In the genomic region with DNA sequence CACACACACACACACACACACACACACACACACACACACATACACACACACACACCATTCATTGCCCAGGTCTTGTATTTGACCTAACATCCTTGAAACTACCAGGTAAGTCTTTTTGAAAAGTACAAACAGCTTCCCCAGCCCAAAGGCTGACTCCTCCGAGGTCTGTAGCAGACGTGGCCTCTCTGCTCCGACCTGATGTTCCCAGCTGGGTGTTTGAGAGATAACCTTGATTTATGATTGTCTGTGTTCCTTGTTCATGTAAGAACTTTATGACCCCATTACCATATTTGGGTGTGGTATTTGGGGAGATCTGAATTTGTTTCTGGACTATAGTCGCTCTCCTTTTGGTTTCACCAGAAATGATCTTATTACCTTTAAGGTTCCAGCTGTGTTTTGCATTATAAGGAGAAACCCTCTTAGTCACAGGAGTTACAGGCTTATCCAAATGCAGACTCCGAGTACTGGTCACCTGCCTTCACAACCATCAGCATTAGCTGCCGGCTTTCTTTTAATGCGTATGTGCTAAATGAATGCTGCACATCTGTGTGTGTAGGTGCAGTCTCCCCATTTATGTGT, we compare ENCODE assay signal across 14 mouse cellular contexts. TPM values are rescaled to one million over a fixed set of nuclear protein-coding genes. Genes with fewer than 3 reads are reported as not detected.
A peak's percentile ranks its signal among the peaks of the same experiment; 100 is the strongest.
DNase-seq lines count a peak whose midpoint lies in the region; ATAC-seq and TF ChIP-seq lines count a peak whose summit lies in the region.
"Had no signal": no experiment of that assay in that cellular context is flagged by ENCODE, and none has a peak within 500 bp of the region (broad histone marks: within the 10 kb centered on the region; RNA-seq: fewer than 3 reads in every experiment).

No protein-coding gene starts in this region.

- no peak overlapping the region for H3K9ac ChIP-seq in heart, embryonic 14.5 days (ENCODE audit: low read length)
- H3K9ac ChIP-seq in liver, embryonic 12.5 days = no peak overlapping the region
- no peak overlapping the region for H3K9ac ChIP-seq in liver, embryonic 11.5 days (ENCODE audit: low read depth, low read length)
- H3K9ac ChIP-seq in intestine, embryonic 16.5 days (ENCODE audit: low read depth, low read length) = no peak overlapping the region

- ATAC-seq in heart, embryonic 14.5 days (ENCODE audit: insufficient number of reproducible peaks, insufficient read depth, low FRiP score, low read depth) = no peak
- ATAC-seq in liver, embryonic 12.5 days = no peak
- no peak for ATAC-seq in liver, embryonic 11.5 days (replicated peaks; ENCODE audit: low FRiP score)
- ATAC-seq in intestine, embryonic 16.5 days = no peak
- ATAC-seq in erythroblast, adult 5-6 weeks (replicated peaks; ENCODE audit: low FRiP score, poor library complexity, severe bottlenecking) = no peak

- H3K27ac ChIP-seq in heart, embryonic 14.5 days (replicated peaks in 1 of 2; ENCODE audit: control insufficient read depth in 1 of 2, insufficient read depth in 1 of 2, low read depth in 2 of 2, low read length in 2 of 2) = peak overlapping the region in 1 of 2 experiments; percentile 68; a peak in 1 of 4 replicates
- no peak overlapping the region; the same call in 1 of the 2 replicates for H3K27ac ChIP-seq in liver, embryonic 12.5 days
- H3K27ac ChIP-seq in liver, embryonic 11.5 days (ENCODE audit: low read depth, low read length) = no peak overlapping the region; the same call in 1 of the 2 replicates
- H3K27ac ChIP-seq in intestine, embryonic 16.5 days (ENCODE audit: low read length) = peak overlapping the region; percentile 86

- H3K9me3 ChIP-seq in heart, embryonic 14.5 days (ENCODE audit: control insufficient read depth, low read length) = no peaks in the 10 kb centered on the region
- no peaks in the 10 kb centered on the region for H3K9me3 ChIP-seq in liver, embryonic 12.5 days (replicated peaks)
- H3K9me3 ChIP-seq in liver, embryonic 11.5 days (ENCODE audit: control insufficient read depth, low read length) = no peaks in the 10 kb centered on the region
- H3K9me3 ChIP-seq in E14TG2a.4 (ENCODE audit: low read length) = no peaks in the 10 kb centered on the region
- H3K9me3 ChIP-seq in intestine, embryonic 16.5 days (ENCODE audit: control insufficient read depth, low read length) = no peaks in the 10 kb centered on the region
- H3K9me3 ChIP-seq: embryonic facial prominence, embryonic 12.5 days; heart, embryonic 12.5 days; hindbrain, embryonic 12.5 days; limb, embryonic 13.5 days had no signal

- H3K4me3 ChIP-seq in heart, embryonic 14.5 days (ENCODE audit: control insufficient read depth in 1 of 2, insufficient read depth in 1 of 2, low read depth in 1 of 2, low read length in 2 of 2) = no peak overlapping the region
- no peak overlapping the region for H3K4me3 ChIP-seq in liver, embryonic 12.5 days
- no peak overlapping the region for H3K4me3 ChIP-seq in liver, embryonic 11.5 days (ENCODE audit: low read depth, low read length)
- peak overlapping the region; percentile 99; the same call in 1 of the 2 replicates for H3K4me3 ChIP-seq in E14TG2a.4 (replicated peaks; ENCODE audit: low read length)
- H3K4me3 ChIP-seq in intestine, embryonic 16.5 days (ENCODE audit: low read length) = no peak overlapping the region

- peaks cover 23% of the 10 kb centered on the region for H3K36me3 ChIP-seq in heart, embryonic 14.5 days (ENCODE audit: control insufficient read depth, insufficient read depth, low read length)
- H3K36me3 ChIP-seq in liver, embryonic 12.5 days = peaks cover 24% of the 10 kb centered on the region
- H3K36me3 ChIP-seq in liver, embryonic 11.5 days (ENCODE audit: control insufficient read depth, insufficient read depth, low read length) = peaks cover 17% of the 10 kb centered on the region
- H3K36me3 ChIP-seq in E14TG2a.4 (ENCODE audit: insufficient read depth, low read length) = peaks cover 28% of the 10 kb centered on the region
- H3K36me3 ChIP-seq in intestine, embryonic 16.5 days (ENCODE audit: control insufficient read depth, insufficient read depth, low read length) = peaks cover 12% of the 10 kb centered on the region

- WGBS in heart, embryonic 14.5 days = 78% methylated on average over 7 of the region's 7 CpGs
- 69% methylated on average over 7 of the region's 7 CpGs for WGBS in liver, embryonic 12.5 days (ENCODE audit: insufficient replicate concordance)
- 75% methylated on average over 7 of the region's 7 CpGs for WGBS in liver, embryonic 11.5 days
- WGBS in intestine, embryonic 16.5 days = 54% methylated on average over 7 of the region's 7 CpGs

- peaks cover 4 to 25% of the 10 kb centered on the region in 2 experiments; a peak in 3 of 4 replicates for H3K4me1 ChIP-seq in heart, embryonic 14.5 days (ENCODE audit: control insufficient read depth in 2 of 2, insufficient read depth in 2 of 2, low read length in 2 of 2)
- peaks cover 73% of the 10 kb centered on the region for H3K4me1 ChIP-seq in liver, embryonic 12.5 days
- peaks cover 30% of the 10 kb centered on the region for H3K4me1 ChIP-seq in liver, embryonic 11.5 days (replicated peaks; ENCODE audit: control insufficient read depth, insufficient read depth, low read length)
- peaks cover 75% of the 10 kb centered on the region for H3K4me1 ChIP-seq in E14TG2a.4 (replicated peaks; ENCODE audit: low read depth, low read length)
- peaks cover 28% of the 10 kb centered on the region for H3K4me1 ChIP-seq in intestine, embryonic 16.5 days (ENCODE audit: control insufficient read depth, insufficient read depth, low read length)

- DNase-seq in heart, postnatal 4 days = no peak
- no peak for DNase-seq in liver, embryonic 11.5 days (ENCODE audit: low spot score)
- no peak for DNase-seq in urinary bladder, adult 2 months (ENCODE audit: low spot score)
- DNase-seq: gastrocnemius, postnatal 36 days; right cerebral cortex, postnatal 14 days had no signal

- H3K4me2 ChIP-seq in heart, embryonic 14.5 days (ENCODE audit: low read length) = 0 out of 2 replicates have a peak overlapping the region, but pooled peaks have one; percentile 35
- peak overlapping the region; percentile 94; the same call in 1 of the 2 replicates for H3K4me2 ChIP-seq in liver, embryonic 12.5 days
- H3K4me2 ChIP-seq in liver, embryonic 11.5 days = no peak overlapping the region
- H3K4me2 ChIP-seq in intestine, embryonic 16.5 days (ENCODE audit: low read depth, low read length) = no peak overlapping the region

- TF ChIP-seq CTCF in E14TG2a.4 (conservative IDR thresholded peaks at IDR 0.05; ENCODE audit: low read length) = no peak

- no peaks in the 10 kb centered on the region for H3K27me3 ChIP-seq in heart, embryonic 14.5 days (ENCODE audit: control insufficient read depth, insufficient read depth, low read length)
- H3K27me3 ChIP-seq in liver, embryonic 12.5 days (replicated peaks) = no peaks in the 10 kb centered on the region
- H3K27me3 ChIP-seq in liver, embryonic 11.5 days (replicated peaks; ENCODE audit: control insufficient read depth, insufficient read depth, low read length) = no peaks in the 10 kb centered on the region
- H3K27me3 ChIP-seq in E14TG2a.4 (ENCODE audit: insufficient read depth, low read length) = no peaks in the 10 kb centered on the region
- H3K27me3 ChIP-seq in intestine, embryonic 16.5 days (replicated peaks; ENCODE audit: control insufficient read depth, insufficient read depth, low read length) = no peaks in the 10 kb centered on the region
- H3K27me3 ChIP-seq: embryonic facial prominence, embryonic 12.5 days; heart, embryonic 12.5 days; hindbrain, embryonic 12.5 days; limb, embryonic 13.5 days had no signal

RNA-seq across cellular contexts. Expression of gene Ppp1r35, which starts 1.3 kb away (rescaled TPM):
- polyA plus RNA-seq in heart, embryonic 14.5 days (2014; fragmentation: Nextera tagmentation; extraction: Ambion mirVana) = 29.8 and 36.7 TPM in 2 replicates
- total RNA-seq in heart, postnatal 4 days (2021) = 10 to 100 TPM; 16.5 to 17.1 TPM
- 38.6 and 39.2 TPM in 2 replicates for polyA plus RNA-seq in liver, embryonic 12.5 days (2016; fragmentation: Nextera tagmentation; extraction: Ambion mirVana)
- 49.4 and 55.0 TPM in 2 replicates for polyA plus RNA-seq in liver, embryonic 11.5 days (2014; fragmentation: Nextera tagmentation; extraction: Ambion mirVana)
- polyA plus RNA-seq in intestine, embryonic 16.5 days (2015; fragmentation: Nextera tagmentation; extraction: Ambion mirVana) = 19.3 and 19.8 TPM in 2 replicates
- 6.5 and 24.2 TPM in 2 replicates for total RNA-seq in erythroblast, adult 5-6 weeks (2015; ENCODE audit: low replicate concordance)
- total RNA-seq in erythroblast, adult 5-6 weeks (2017; ENCODE audit: low replicate concordance) = 6.4 and 12.0 TPM in 2 replicates
- polyA plus RNA-seq in urinary bladder, adult 2 months (2012; rRNA removed) = 20.1 and 26.6 TPM in 2 replicates

RNA-seq across cellular contexts. Expression of gene Mepce, which starts 10.1 kb away (rescaled TPM):
- polyA plus RNA-seq in heart, embryonic 14.5 days (2014; fragmentation: Nextera tagmentation; extraction: Ambion mirVana) = 7.9 and 9.2 TPM in 2 replicates
- total RNA-seq in heart, postnatal 4 days (2021) = 10 to 100 TPM; 29.0 to 40.3 TPM
- polyA plus RNA-seq in liver, embryonic 12.5 days (2016; fragmentation: Nextera tagmentation; extraction: Ambion mirVana) = 9.0 and 9.2 TPM in 2 replicates
- 9.3 and 11.1 TPM in 2 replicates for polyA plus RNA-seq in liver, embryonic 11.5 days (2014; fragmentation: Nextera tagmentation; extraction: Ambion mirVana)
- polyA plus RNA-seq in intestine, embryonic 16.5 days (2015; fragmentation: Nextera tagmentation; extraction: Ambion mirVana) = 7.1 and 7.4 TPM in 2 replicates
- 7.7 and 11.7 TPM in 2 replicates for total RNA-seq in erythroblast, adult 5-6 weeks (2015; ENCODE audit: low replicate concordance)
- total RNA-seq in erythroblast, adult 5-6 weeks (2017; ENCODE audit: low replicate concordance) = 4.8 and 14.4 TPM in 2 replicates
- 33.9 and 39.3 TPM in 2 replicates for polyA plus RNA-seq in urinary bladder, adult 2 months (2012; rRNA removed)

RNA-seq across cellular contexts. Expression of gene Zcwpw1, which starts 10.2 kb away (rescaled TPM):
- 7.3 and 7.6 TPM in 2 replicates for polyA plus RNA-seq in heart, embryonic 14.5 days (2014; fragmentation: Nextera tagmentation; extraction: Ambion mirVana)
- 1 to 10 TPM; 2.4 to 3.2 TPM for total RNA-seq in heart, postnatal 4 days (2021)
- polyA plus RNA-seq in liver, embryonic 12.5 days (2016; fragmentation: Nextera tagmentation; extraction: Ambion mirVana) = 6.9 and 7.5 TPM in 2 replicates
- 10.2 and 13.1 TPM in 2 replicates for polyA plus RNA-seq in liver, embryonic 11.5 days (2014; fragmentation: Nextera tagmentation; extraction: Ambion mirVana)
- polyA plus RNA-seq in intestine, embryonic 16.5 days (2015; fragmentation: Nextera tagmentation; extraction: Ambion mirVana) = 11.0 and 11.8 TPM in 2 replicates
- 1.7 and 9.2 TPM in 2 replicates for total RNA-seq in erythroblast, adult 5-6 weeks (2015; ENCODE audit: low replicate concordance)
- 5.5 and 6.1 TPM in 2 replicates for total RNA-seq in erythroblast, adult 5-6 weeks (2017; ENCODE audit: low replicate concordance)
- 3.3 and 5.0 TPM in 2 replicates for polyA plus RNA-seq in urinary bladder, adult 2 months (2012; rRNA removed)

RNA-seq across cellular contexts. Expression of gene Tsc22d4, which starts 31.8 kb away (rescaled TPM):
- polyA plus RNA-seq in heart, embryonic 14.5 days (2014; fragmentation: Nextera tagmentation; extraction: Ambion mirVana) = 144 and 147 TPM in 2 replicates
- 100 to 1,000 TPM; 230 to 231 TPM for total RNA-seq in heart, postnatal 4 days (2021)
- 96.0 and 99.2 TPM in 2 replicates for polyA plus RNA-seq in liver, embryonic 12.5 days (2016; fragmentation: Nextera tagmentation; extraction: Ambion mirVana)
- polyA plus RNA-seq in liver, embryonic 11.5 days (2014; fragmentation: Nextera tagmentation; extraction: Ambion mirVana) = 129 and 134 TPM in 2 replicates
- polyA plus RNA-seq in intestine, embryonic 16.5 days (2015; fragmentation: Nextera tagmentation; extraction: Ambion mirVana) = 116 and 122 TPM in 2 replicates
- total RNA-seq in erythroblast, adult 5-6 weeks (2015; ENCODE audit: low replicate concordance) = 24.5 and 44.6 TPM in 2 replicates
- 69.5 and 76.3 TPM in 2 replicates for total RNA-seq in erythroblast, adult 5-6 weeks (2017; ENCODE audit: low replicate concordance)
- polyA plus RNA-seq in urinary bladder, adult 2 months (2012; rRNA removed) = 68.8 and 109 TPM in 2 replicates

RNA-seq across cellular contexts. Expression of gene Nyap1, which starts 35.9 kb away (rescaled TPM):
- polyA plus RNA-seq in heart, embryonic 14.5 days (2014; fragmentation: Nextera tagmentation; extraction: Ambion mirVana) = 0.57 and 1.00 TPM in 2 replicates
- 1 to 10 TPM; 3.1 to 3.3 TPM for total RNA-seq in heart, postnatal 4 days (2021)
- polyA plus RNA-seq in liver, embryonic 12.5 days (2016; fragmentation: Nextera tagmentation; extraction: Ambion mirVana) = 0.33 and 0.38 TPM in 2 replicates
- polyA plus RNA-seq in liver, embryonic 11.5 days (2014; fragmentation: Nextera tagmentation; extraction: Ambion mirVana) = 0.39 and 0.43 TPM in 2 replicates
- polyA plus RNA-seq in intestine, embryonic 16.5 days (2015; fragmentation: Nextera tagmentation; extraction: Ambion mirVana) = 2.2 and 2.3 TPM in 2 replicates
- total RNA-seq in erythroblast, adult 5-6 weeks (2015; ENCODE audit: low replicate concordance) = 0.38 TPM in 1 of 2 replicates, not detected in the other
- 0.84 and 1.4 TPM in 2 replicates for total RNA-seq in erythroblast, adult 5-6 weeks (2017; ENCODE audit: low replicate concordance)
- 6.7 and 7.6 TPM in 2 replicates for polyA plus RNA-seq in urinary bladder, adult 2 months (2012; rRNA removed)

Comparison
In these comparisons a context has a peak if more than half of its experiments do, and no peak if none do; other contexts are left out.
1. H3K4me2 ChIP-seq: peak in heart, embryonic 14.5 days (single experiment) and liver, embryonic 12.5 days (single experiment); none in liver, embryonic 11.5 days (single experiment) and intestine, embryonic 16.5 days (single experiment).